Mouse (Mus musculus): ENCODE data around the gene Runx2.

Gene Runx2

DNA sequence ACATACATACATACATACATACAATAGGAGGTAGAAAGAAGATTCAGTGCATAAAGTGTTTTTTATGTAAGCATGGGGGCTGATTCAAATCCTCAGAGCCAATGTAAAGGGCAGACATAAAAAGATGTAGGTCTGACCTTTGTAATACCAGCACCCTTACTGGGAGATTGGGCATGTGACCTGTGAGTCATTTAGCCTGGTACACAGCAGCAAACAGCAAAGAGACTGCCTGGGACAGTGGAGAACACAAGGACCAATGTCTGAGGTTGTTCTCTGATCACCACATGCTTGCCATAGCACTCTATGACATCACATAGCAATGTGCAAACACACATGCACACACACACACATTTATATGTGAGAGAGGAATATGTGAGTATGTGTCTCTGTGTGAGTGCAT lies 86.9 kb downstream of the Runx2 start:
- in situ Hi-C loops (cut with MboI; ENCODE audit: low pct_unique_long_range_greater_than_20kb in 1 of 2, low sequenced_read_pairs in 2 of 2, unreplicated experiment in 1 of 2), result loop anchor here in 1 of 2 experiments (25.0 kb wide), 1 partner anchor 465 kb away; no protein-coding TSS in a partner anchor

DNA sequence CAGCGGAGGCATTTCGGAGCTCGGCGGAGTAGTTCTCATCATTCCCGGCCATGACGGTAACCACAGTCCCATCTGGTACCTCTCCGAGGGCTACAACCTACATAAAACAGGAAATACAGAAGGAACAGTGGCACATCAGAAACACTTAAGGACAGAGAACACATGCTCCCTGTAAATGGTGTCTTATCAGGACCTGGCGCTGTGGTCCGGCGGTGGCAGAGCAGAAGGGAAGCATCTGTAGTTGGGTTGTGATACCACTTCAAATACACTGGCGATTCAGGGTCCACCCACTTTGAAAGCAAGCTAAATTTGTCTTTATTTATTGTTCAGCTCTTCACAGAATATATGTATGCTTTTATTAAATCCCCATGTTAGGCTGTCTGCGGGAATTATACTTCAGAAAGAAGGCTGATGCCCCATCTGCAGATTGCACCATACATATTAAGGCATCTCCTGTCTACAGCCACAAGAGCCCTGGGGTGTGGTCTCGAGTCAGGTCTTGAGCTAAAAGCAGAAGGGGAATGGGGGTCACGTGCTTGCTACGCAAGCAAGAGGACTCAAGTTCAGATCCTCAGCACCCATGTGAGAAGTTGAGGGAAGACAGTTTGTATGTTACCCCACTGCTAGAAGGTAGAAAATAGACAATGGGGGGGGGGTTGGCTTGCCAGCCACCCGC lies 89.7 kb downstream of the Runx2 start:
- in situ Hi-C loops (cut with MboI; ENCODE audit: low pct_unique_long_range_greater_than_20kb in 1 of 2, low sequenced_read_pairs in 2 of 2, unreplicated experiment in 1 of 2), result loop anchor here in 1 of 2 experiments (25.0 kb wide), 1 partner anchor 463 kb away; no protein-coding TSS in a partner anchor

DNA sequence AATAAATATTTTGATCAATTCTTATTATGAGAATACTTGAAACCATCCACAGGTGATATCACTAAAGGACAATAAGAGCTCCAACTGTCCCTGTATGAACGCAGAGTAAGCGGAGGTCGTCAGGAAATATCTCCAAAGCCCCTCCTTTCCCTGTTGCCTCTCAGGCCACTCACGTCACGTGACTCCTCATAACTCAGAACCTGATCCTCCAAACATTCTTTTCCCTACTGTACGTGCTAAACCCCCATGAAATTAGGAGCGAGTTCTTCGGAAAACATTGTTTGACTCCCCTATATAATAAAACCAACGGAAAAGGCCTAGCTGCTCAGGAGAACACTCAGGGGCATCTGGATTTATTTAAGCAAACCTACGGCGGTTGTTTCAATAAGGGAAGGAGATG lies 90.3 kb downstream of the Runx2 start:
- in situ Hi-C loops (cut with MboI; ENCODE audit: low pct_unique_long_range_greater_than_20kb in 1 of 2, low sequenced_read_pairs in 2 of 2, unreplicated experiment in 1 of 2), result no loop called here

DNA sequence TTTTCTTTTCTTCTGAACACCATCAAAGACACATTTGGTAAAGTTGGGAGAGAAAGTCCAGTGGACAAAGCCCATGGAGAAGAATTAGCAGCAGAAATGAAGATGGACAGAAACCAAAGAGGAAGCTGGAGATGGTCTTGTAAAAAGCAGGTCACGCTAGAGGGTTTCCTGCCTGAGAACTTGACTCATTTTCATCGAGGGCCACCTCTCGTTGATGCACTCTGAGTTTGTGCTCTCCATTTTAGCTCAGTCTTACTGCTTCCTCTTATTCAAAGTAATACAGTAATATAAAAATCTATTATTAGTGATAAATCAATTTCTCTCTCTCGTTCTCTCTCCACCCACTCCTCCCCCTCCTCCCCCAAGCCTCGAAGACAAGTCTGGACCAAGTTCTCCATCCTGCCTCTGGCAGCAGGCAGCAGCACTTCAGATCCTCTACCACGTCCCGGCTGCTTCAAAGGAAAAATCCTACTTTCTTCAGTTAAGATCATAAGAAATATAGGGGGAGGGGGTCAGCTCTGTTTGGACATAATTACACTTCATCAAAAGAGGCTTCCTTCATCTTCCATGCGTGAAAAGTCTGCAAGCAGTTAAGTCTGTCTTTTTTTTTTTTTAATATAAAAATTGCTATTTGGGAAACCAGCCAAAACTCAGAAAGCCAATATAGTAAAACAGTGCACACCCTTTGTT lies 92.3 kb downstream of the Runx2 start:
- in situ Hi-C loops (cut with MboI; ENCODE audit: low pct_unique_long_range_greater_than_20kb in 1 of 2, low sequenced_read_pairs in 2 of 2, unreplicated experiment in 1 of 2), result no loop called here

DNA sequence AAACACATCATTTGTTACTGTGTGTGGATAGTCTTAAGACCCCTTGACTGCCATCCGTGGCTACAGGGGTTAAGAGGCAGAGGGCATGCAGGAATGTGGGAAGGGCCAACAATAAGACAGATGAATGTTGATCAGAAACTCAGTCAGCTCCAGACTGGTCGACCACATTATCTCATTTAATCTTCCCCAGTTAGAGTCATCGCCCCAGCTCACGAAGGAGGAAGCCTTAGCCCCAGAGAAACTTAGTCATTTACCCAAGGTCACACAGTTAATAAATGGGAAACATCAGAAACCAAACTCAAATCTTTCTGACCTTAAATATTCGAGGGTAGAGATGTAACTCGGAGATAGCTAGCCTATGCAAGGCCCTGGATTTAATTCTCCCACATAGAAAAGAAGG lies 96.0 kb downstream of the Runx2 start:
- in situ Hi-C loops (cut with MboI; ENCODE audit: low pct_unique_long_range_greater_than_20kb in 1 of 2, low sequenced_read_pairs in 2 of 2, unreplicated experiment in 1 of 2), result no loop called here

DNA sequence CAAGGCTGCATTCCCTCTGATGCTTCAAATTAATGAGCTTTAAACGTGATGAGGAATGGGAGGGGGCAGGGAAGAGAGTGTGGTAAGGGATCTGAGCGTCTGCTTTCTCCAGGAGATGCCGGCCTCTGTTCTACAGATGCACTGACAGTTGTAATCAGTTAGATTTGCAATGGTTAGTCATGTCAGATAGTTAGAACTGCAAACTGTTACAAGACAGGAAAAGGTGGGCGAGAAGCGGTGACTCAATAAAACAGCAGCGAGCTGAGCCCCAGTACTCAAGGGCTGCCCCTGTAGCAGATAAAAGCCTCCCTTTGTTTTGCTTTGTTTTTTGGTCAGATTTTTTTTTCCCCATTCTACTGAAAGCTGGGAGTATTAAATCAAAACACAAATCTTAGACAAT lies 96.6 kb downstream of the Runx2 start:
- in situ Hi-C loops (cut with MboI; ENCODE audit: low pct_unique_long_range_greater_than_20kb in 1 of 2, low sequenced_read_pairs in 2 of 2, unreplicated experiment in 1 of 2), result no loop called here

DNA sequence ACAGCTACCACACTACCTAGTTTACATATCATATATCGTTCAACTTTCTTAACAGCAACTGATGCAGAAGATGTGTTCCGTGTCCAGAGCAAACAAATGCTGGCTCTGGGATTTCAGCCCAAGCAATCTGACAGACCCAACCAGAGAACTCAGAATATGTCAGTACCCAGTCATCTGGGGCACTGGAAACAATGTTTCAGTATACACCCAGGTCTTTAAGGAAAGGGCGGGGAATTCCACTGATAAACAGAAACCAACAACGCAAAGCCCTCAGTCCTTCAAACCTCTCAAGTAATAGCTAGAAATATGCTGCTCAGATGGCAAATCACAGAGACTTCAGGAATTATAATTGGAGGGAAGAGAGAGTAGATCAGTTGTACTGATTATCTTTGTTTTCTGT lies 100.5 kb downstream of the Runx2 start:
- in situ Hi-C loops (cut with MboI; ENCODE audit: low pct_unique_long_range_greater_than_20kb in 1 of 2, low sequenced_read_pairs in 2 of 2, unreplicated experiment in 1 of 2), result no loop called here

DNA sequence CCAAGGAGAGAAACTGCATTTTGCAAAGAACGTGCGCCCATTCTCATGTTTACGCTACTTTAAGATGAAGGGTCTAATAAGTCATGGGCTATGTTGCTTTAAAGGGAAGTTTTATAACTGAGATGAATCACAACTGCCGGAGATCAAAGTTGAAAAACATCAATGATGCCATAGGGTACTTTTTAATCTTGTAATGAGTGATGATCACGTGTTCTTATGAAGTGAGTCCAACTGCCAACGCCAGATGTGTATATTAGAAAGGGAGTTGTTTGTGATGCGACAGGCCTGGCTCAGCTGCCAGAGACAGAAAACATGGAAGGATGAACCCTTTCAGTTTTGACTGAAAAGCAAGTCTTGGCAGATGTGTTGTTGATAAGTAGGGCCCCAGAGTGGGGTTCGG lies 101.2 kb downstream of the Runx2 start:
- in situ Hi-C loops (cut with MboI; ENCODE audit: low pct_unique_long_range_greater_than_20kb in 1 of 2, low sequenced_read_pairs in 2 of 2, unreplicated experiment in 1 of 2), result no loop called here

DNA sequence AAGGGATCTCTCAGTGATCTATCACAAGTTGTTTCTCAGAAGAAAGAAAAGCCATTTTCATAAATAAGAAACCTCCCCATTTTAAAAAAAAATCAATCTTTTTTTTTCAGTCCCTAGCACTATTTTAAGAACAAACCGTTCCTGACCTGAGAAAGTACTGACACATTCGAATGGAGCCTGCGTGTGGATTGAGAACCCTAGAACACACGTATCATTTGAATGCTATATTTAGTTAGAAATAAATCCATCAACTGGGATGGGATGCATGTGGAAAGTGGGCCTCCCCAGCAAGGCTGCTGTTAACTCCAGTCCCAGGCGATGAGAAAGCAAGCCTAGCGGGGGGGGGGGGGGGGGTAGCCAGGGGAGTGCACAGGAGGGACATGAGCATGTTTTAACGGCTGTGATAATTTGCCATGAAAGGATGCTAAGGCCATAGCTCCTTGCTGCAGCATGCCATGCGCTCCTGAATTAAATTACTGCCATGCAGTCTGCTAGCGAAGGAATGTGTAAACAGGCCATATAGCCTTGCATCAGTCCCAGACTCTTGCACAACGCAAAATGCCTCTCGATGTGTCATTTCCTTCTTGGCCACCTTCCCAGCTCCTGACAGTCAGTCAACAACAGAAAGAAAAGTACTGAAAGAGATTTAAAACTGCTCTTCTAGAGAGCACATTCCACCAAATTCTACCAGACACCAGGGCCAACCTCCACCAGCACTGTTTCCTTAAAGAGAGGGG lies 104.9 kb downstream of the Runx2 start:
- in situ Hi-C loops (cut with MboI; ENCODE audit: low pct_unique_long_range_greater_than_20kb in 1 of 2, low sequenced_read_pairs in 2 of 2, unreplicated experiment in 1 of 2), result no loop called here

DNA sequence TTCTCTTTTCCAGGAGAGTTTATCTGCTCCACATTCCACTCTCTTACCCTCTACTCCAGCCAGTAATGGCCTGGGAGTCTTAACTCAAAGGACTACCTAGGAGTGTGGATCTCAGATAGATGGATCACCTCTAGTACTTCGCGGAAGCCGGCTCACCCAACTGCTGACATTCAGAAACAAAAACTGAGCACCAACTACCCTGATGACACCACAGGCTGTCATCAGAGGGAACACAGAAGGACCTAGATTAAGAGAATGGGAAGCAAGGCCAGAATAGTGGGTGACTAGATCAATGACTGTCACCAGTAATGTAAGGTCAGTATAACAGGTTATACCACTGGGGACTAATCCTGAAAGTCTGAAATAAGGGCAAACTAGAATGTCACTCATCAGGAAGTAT lies 106.6 kb downstream of the Runx2 start:
- in situ Hi-C loops (cut with MboI; ENCODE audit: low pct_unique_long_range_greater_than_20kb in 1 of 2, low sequenced_read_pairs in 2 of 2, unreplicated experiment in 1 of 2), result no loop called here

DNA sequence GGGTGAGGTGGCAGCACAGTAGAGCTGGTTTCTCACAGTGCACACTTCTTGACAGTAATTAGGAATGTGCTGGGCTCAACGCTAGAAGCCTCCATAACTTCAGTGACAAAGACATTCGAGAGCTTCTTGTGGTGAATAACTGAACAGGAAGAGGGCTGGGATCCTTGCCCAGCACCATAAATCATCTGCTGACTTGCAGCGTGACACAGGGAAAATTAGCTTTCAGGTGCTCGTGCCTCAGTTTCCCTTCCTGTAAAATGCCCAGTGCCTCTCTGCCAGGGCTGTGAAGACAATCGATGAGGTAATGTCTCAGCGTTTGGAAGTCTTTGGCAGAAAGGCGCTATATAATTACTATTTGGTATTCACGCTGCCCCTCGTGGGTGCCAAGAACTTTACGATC lies 108.1 kb downstream of the Runx2 start:
- in situ Hi-C loops (cut with MboI; ENCODE audit: low pct_unique_long_range_greater_than_20kb in 1 of 2, low sequenced_read_pairs in 2 of 2, unreplicated experiment in 1 of 2), result no loop called here

DNA sequence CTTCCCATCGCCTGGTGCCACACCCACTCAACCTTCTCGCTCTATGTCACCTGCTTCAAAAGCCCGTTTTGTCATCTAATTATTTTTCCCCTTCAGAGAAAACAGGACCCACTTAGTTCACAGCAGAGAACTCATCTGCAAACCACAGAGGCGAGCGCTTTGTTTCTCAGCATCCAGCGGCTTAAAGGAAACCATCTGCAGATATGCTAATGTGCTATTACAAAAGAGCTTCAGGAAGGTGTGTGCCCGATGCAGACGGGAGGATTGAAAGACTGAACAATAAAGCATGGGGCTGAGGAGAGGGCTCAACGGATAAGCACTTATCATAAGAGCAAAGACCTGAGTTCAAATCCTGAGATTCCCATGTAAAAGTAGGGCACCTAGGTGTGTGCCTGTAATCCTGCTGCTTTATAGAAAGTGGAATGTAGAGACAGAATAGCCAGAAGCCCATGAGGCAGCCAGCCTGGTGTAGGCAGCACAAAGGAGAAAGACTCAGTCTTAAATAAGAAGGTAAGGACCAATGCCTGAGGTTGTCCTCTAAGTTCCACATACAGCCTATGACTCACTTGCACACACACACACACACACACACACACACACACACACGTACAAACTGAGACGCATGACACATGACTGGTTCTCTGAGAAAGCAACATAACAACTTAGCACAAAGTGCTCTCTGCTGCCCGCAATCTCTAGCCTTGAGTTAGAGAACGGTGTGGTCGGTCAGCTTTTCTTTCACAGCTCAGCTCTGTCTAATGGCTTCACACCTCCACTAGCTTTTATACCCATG lies 111.9 kb downstream of the Runx2 start:
- in situ Hi-C loops (cut with MboI; ENCODE audit: low pct_unique_long_range_greater_than_20kb in 1 of 2, low sequenced_read_pairs in 2 of 2, unreplicated experiment in 1 of 2), result no loop called here

DNA sequence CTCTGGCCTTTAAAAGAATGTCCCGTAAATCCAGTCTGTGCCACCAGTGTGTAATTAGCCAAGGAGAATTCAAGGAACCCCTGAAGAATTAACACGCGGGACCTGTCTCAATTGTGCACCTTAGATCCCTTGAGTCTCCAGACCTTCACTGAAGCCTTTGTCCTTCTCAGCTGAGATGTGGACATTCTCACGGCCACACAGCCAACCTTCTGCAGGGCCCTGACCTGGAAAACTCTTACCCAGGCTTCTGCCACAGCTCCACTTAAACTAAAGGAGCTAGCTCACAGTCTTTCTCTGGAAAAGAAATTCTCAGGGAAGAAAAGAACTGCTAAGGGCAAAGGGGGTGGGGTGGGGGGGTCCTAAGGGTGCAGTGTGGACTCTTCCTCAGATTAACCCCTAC lies 113.1 kb downstream of the Runx2 start:
- in situ Hi-C loops (cut with MboI; ENCODE audit: low pct_unique_long_range_greater_than_20kb in 1 of 2, low sequenced_read_pairs in 2 of 2, unreplicated experiment in 1 of 2), result no loop called here

DNA sequence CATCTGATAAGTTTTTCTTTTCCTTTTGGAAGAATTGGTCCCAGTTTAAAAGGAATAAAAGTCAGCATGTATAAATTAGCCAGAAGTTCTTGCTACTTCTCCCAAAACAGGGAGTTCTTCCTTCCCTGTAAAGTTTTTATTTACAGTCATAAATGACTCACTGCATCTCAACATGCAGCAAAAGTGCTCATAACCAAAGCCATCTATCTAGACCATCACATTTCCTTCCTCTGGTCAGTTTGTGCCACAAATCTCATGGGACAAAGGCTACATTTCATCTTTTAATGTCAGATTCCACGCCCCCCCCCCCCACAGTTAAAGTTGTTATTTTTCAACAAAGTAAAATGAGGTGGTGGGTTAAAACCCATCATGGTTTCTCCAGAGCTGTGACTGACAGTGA lies 114.3 kb downstream of the Runx2 start:
- in situ Hi-C loops (cut with MboI; ENCODE audit: low pct_unique_long_range_greater_than_20kb in 1 of 2, low sequenced_read_pairs in 2 of 2, unreplicated experiment in 1 of 2), result no loop called here

DNA sequence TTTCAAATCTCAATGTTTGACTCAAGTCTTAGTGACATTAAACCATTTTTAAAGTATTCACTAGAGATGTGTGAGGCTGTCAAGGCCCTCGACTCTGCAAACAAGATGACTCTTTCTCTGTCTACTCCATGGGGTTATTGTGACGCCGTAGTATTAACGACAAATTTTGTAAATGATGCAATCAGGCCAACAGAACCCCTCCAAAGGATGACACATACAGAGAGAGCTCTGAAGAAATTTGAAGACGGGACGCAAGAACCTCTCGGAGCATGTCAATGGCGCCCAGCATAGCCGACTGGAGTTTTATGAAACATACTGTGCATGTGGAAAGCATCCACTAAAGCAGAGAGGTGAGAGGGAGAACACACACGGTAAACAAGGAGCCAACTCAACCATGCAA lies 117.5 kb downstream of the Runx2 start:
- in situ Hi-C loops (cut with MboI; ENCODE audit: low pct_unique_long_range_greater_than_20kb in 1 of 2, low sequenced_read_pairs in 2 of 2, unreplicated experiment in 1 of 2), result no loop called here

DNA sequence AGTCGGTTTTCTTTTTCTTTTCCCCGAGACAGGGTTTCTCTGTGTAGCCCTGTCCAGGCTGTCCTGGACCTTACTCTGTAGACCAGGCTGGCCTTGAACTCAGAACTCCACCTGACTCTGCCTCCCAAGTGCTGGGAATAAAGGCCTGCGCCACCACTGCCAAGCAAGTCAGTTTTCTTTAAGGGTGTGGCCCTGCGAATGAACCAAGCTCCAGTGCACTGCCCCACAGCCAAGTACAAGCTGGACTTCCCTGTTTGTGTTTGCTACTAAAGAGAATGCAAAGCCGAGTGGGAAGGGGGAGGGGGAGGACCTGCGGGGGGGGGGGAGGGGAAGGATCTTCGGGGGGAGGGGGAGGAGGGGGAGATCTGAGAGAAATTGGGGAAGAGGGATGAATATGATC lies 121.0 kb downstream of the Runx2 start:
- in situ Hi-C loops (cut with MboI; ENCODE audit: low pct_unique_long_range_greater_than_20kb in 1 of 2, low sequenced_read_pairs in 2 of 2, unreplicated experiment in 1 of 2), result no loop called here

DNA sequence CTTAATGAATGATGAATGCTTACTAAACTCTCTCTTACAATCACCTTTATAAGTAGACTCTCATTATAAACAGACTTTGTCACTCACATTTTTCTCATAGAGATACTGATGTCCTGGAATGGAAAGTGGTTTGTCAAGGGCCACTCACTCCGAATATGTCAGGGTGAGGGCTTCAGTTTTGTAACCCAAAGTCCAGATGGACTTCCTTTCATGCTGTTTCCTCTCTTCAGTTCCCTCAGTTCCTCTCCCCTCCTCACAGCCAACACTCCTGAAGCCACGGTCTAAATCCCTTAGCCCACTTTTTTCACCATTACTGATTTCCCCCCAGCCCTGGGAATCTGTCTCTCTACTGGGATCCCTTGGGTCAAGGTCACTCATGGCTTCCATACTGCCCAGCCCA lies 123.1 kb downstream of the Runx2 start:
- in situ Hi-C loops (cut with MboI; ENCODE audit: low pct_unique_long_range_greater_than_20kb in 1 of 2, low sequenced_read_pairs in 2 of 2, unreplicated experiment in 1 of 2), result no loop called here

DNA sequence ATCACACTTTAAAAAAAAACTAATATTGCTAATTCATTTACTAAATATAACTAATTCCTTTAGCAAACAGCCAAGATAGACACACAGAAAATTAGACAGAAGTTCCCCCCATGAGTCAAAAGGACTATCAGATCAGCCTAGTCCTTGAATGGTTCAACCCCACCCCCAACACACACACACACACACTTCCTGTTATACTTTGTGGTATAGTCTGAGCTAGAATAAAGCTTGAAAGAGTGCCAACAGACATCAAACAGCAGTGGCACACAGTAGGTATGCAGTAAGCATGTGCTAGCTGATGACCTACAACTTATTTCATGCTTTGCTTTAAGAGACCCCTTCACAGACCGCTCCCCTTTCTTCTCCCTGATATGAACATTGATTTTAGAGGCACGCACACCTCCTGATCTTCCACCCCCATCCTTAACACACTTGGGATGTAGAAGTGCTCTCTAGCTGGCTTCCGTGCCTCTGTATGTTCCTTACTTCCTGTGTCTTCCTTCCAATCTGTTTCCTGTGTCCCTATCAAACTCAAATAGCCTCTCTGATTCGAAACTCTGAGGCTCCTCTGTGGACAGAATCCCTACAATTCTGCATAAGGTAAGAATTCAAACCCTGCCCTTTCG lies 124.1 kb downstream of the Runx2 start:
- in situ Hi-C loops (cut with MboI; ENCODE audit: low pct_unique_long_range_greater_than_20kb in 1 of 2, low sequenced_read_pairs in 2 of 2, unreplicated experiment in 1 of 2), result no loop called here

DNA sequence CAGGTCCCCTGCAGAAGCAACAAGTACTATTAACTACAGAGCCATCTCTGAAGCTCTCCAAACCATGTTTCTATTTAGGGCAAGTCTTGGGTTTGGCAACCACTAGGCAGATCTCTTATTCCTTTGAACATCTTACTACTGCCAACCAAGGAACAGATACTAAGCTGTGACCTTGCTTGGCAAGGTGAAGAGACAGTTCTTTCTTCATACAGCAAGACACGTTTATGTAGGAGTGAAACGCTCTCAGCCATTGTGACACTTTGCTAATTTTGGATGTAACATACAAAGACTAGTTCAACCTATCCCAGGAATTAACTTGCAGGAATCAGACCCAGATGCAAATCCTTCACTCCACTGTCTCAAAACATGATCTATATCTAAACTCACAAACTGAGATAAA lies 126.3 kb downstream of the Runx2 start:
- in situ Hi-C loops (cut with MboI; ENCODE audit: low pct_unique_long_range_greater_than_20kb in 1 of 2, low sequenced_read_pairs in 2 of 2, unreplicated experiment in 1 of 2), result no loop called here
